In the genomic region with DNA sequence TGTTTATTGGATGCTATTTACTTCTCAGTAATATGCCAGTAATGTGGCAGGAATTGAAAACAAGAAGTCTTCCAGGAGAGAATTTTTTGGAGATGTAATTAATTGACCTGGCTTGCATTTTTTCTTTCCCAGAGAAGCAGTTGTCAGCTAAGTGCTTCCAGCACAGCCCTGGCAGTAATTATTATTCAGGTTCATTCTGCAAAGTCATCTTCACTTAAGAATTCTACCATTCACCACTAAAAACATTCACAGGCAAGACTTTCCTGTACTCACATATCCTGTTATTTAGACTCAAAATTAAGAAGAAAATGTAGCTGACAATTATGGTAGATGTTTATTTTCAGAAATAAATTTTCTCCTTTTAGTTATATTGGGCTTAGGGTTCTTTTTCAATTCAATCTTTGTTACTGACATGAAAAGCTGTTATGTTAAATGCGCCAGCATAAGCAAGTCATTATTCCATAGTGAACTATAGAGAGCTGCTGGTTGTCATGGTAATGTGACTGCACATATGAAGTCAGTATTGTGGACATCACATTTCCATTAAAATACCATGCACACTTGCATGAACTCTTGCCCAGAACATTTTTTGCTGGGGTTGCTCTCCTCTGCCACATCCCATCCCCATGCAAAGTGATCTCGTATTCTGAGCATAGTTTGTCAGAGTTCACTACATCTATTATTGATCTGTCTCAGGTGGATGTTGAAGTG, we compare ENCODE assay signal across 13 mouse cellular contexts. TPM values are rescaled to one million over a fixed set of nuclear protein-coding genes. Genes with fewer than 3 reads are reported as not detected.
A peak's percentile ranks its signal among the peaks of the same experiment; 100 is the strongest.
DNase-seq lines count a peak whose midpoint lies in the region; ATAC-seq and TF ChIP-seq lines count a peak whose summit lies in the region.
"Had no signal": no experiment of that assay in that cellular context is flagged by ENCODE, and none has a peak within 500 bp of the region (broad histone marks: within the 10 kb centered on the region; RNA-seq: fewer than 3 reads in every experiment).

No protein-coding gene starts in this region.

- DNase-seq in brain, embryonic 14.5 days (ENCODE audit: low read depth), result peak; percentile 71
- DNase-seq in embryonic facial prominence, embryonic 14.5 days (ENCODE audit: low spot score), result peak; percentile 9
- DNase-seq in heart, adult 11 months, result no peak
- DNase-seq in urinary bladder, adult 18-20 months (ENCODE audit: low spot score in 2 of 2), result no peak
- DNase-seq: cerebellum, adult 2 months; left cerebral cortex, postnatal 4 days had no signal

- H3K27ac ChIP-seq in embryonic facial prominence, embryonic 14.5 days (replicated peaks; ENCODE audit: low read depth, low read length), result no peak overlapping the region
- no peak overlapping the region for H3K27ac ChIP-seq in hindbrain, embryonic 13.5 days
- 0 out of 2 replicates have a peak overlapping the region, but pooled peaks have one; percentile 17 for H3K27ac ChIP-seq in midbrain, embryonic 15.5 days
- H3K27ac ChIP-seq: embryonic facial prominence, embryonic 12.5 days; heart, embryonic 10.5 days; liver, embryonic 15.5 days; macrophage had no signal

- ATAC-seq in embryonic facial prominence, embryonic 14.5 days (ENCODE audit: low read depth), result no peak
- ATAC-seq in hindbrain, embryonic 13.5 days (ENCODE audit: low FRiP score), result peak; percentile 90
- peak; percentile 95 for ATAC-seq in midbrain, embryonic 15.5 days (replicated peaks)
- no peak for ATAC-seq in activated CD4-positive, CD25-positive, alpha-beta regulatory T cell, adult 4 months

- no peaks in the 10 kb centered on the region for H3K36me3 ChIP-seq in embryonic facial prominence, embryonic 14.5 days (ENCODE audit: control insufficient read depth, insufficient read depth, low read length)
- no peaks in the 10 kb centered on the region for H3K36me3 ChIP-seq in hindbrain, embryonic 13.5 days
- H3K36me3 ChIP-seq in midbrain, embryonic 15.5 days (replicated peaks), result no peaks in the 10 kb centered on the region
- H3K36me3 ChIP-seq: embryonic facial prominence, embryonic 12.5 days; heart, embryonic 10.5 days; liver, embryonic 15.5 days had no signal

- no peak overlapping the region for H3K4me3 ChIP-seq in embryonic facial prominence, embryonic 14.5 days (ENCODE audit: low read depth, low read length)
- no peak overlapping the region for H3K4me3 ChIP-seq in hindbrain, embryonic 13.5 days
- H3K4me3 ChIP-seq in midbrain, embryonic 15.5 days, result no peak overlapping the region
- H3K4me3 ChIP-seq: embryonic facial prominence, embryonic 12.5 days; heart, embryonic 10.5 days; liver, embryonic 15.5 days had no signal

- 55% methylated on average over 2 of the region's 2 CpGs for WGBS in embryonic facial prominence, embryonic 14.5 days
- WGBS in hindbrain, embryonic 13.5 days, result 22% methylated on average over 2 of the region's 2 CpGs
- 21% methylated on average over 2 of the region's 2 CpGs for WGBS in midbrain, embryonic 15.5 days

- H3K4me1 ChIP-seq in embryonic facial prominence, embryonic 14.5 days (ENCODE audit: control insufficient read depth, insufficient read depth, low read length), result no peaks in the 10 kb centered on the region
- 0 out of 2 replicates have a peak, but pooled peaks cover 3% of the 10 kb centered on the region for H3K4me1 ChIP-seq in hindbrain, embryonic 13.5 days (replicated peaks)
- H3K4me1 ChIP-seq in midbrain, embryonic 15.5 days, result peaks cover 8% of the 10 kb centered on the region; the same call in 1 of the 2 replicates
- H3K4me1 ChIP-seq: embryonic facial prominence, embryonic 12.5 days; heart, embryonic 10.5 days; liver, embryonic 15.5 days had no signal

- TF ChIP-seq CTCF in brain, embryonic 14.5 days (IDR thresholded peaks at IDR 0.05; ENCODE audit: borderline replicate concordance, extremely low read depth, insufficient read depth, insufficient read length), result no peak

- no peaks in the 10 kb centered on the region for H3K9me3 ChIP-seq in embryonic facial prominence, embryonic 14.5 days (ENCODE audit: control insufficient read depth, low read length)
- no peaks in the 10 kb centered on the region for H3K9me3 ChIP-seq in hindbrain, embryonic 13.5 days
- H3K9me3 ChIP-seq in midbrain, embryonic 15.5 days, result no peaks in the 10 kb centered on the region
- H3K9me3 ChIP-seq: embryonic facial prominence, embryonic 12.5 days; heart, embryonic 10.5 days; liver, embryonic 15.5 days had no signal

- H3K4me2 ChIP-seq in embryonic facial prominence, embryonic 14.5 days (ENCODE audit: low read depth, low read length), result no peak overlapping the region
- H3K4me2 ChIP-seq in hindbrain, embryonic 13.5 days, result no peak overlapping the region
- H3K4me2 ChIP-seq in midbrain, embryonic 15.5 days, result no peak overlapping the region
- H3K4me2 ChIP-seq: embryonic facial prominence, embryonic 12.5 days; liver, embryonic 15.5 days had no signal

- H3K9ac ChIP-seq in embryonic facial prominence, embryonic 14.5 days (ENCODE audit: low read depth, low read length), result no peak overlapping the region
- no peak overlapping the region for H3K9ac ChIP-seq in hindbrain, embryonic 13.5 days
- no peak overlapping the region for H3K9ac ChIP-seq in midbrain, embryonic 15.5 days
- H3K9ac ChIP-seq: embryonic facial prominence, embryonic 12.5 days; liver, embryonic 15.5 days had no signal

- H3K27me3 ChIP-seq in embryonic facial prominence, embryonic 14.5 days (replicated peaks; ENCODE audit: control insufficient read depth, insufficient read depth, low read length), result no peaks in the 10 kb centered on the region
- H3K27me3 ChIP-seq in hindbrain, embryonic 13.5 days, result no peaks in the 10 kb centered on the region
- H3K27me3 ChIP-seq in midbrain, embryonic 15.5 days (replicated peaks), result no peaks in the 10 kb centered on the region
- H3K27me3 ChIP-seq: embryonic facial prominence, embryonic 12.5 days; liver, embryonic 15.5 days had no signal

- TF ChIP-seq POLR2A in brain, embryonic 14.5 days (IDR thresholded peaks at IDR 0.05; ENCODE audit: borderline replicate concordance, extremely low read depth, insufficient read depth, insufficient read length, poor library complexity, severe bottlenecking), result no peak

RNA-seq across cellular contexts. Expression of a gene that starts 59.3 kb away (rescaled TPM):
- 2.4 and 2.5 TPM in 2 replicates for polyA plus RNA-seq in brain, embryonic 14.5 days (2012; rRNA removed)
- 5.1 and 6.5 TPM in 2 replicates for polyA plus RNA-seq in embryonic facial prominence, embryonic 14.5 days (2014; fragmentation: Nextera tagmentation; extraction: Ambion mirVana)
- polyA plus RNA-seq in hindbrain, embryonic 13.5 days (2015; fragmentation: Nextera tagmentation; extraction: Ambion mirVana), result 2.8 and 2.9 TPM in 2 replicates
- 1.8 and 2.1 TPM in 2 replicates for polyA plus RNA-seq in midbrain, embryonic 15.5 days (2015; fragmentation: Nextera tagmentation; extraction: Ambion mirVana)
- not detected for polyA plus RNA-seq in activated CD4-positive, CD25-positive, alpha-beta regulatory T cell, adult 4 months (2017; shearing (Covaris generic))
- polyA plus RNA-seq: macrophage had no signal

Comparison
In these comparisons a context has a peak if more than half of its experiments do, and no peak if none do; other contexts are left out.
1. DNase-seq: peak in brain, embryonic 14.5 days (single experiment) and embryonic facial prominence, embryonic 14.5 days (single experiment); none in heart, adult 11 months (single experiment) and urinary bladder, adult 18-20 months (0 of 2).
2. ATAC-seq: peak in hindbrain, embryonic 13.5 days (single experiment) and midbrain, embryonic 15.5 days (single experiment); none in embryonic facial prominence, embryonic 14.5 days (single experiment) and activated CD4-positive, CD25-positive, alpha-beta regulatory T cell, adult 4 months (single experiment).